Mouse (Mus musculus) telencephalon, adult 2 months (tissue): ENCODE data around the gene Rbms3.

ENCODE experiments used
- DNase-seq: peaks from one replicate; pipeline ENCODE4 v3.0.0-alpha.2; 2011; ENCODE audit warnings: low read depth, low spot score

The Rbms3 gene

DNA sequence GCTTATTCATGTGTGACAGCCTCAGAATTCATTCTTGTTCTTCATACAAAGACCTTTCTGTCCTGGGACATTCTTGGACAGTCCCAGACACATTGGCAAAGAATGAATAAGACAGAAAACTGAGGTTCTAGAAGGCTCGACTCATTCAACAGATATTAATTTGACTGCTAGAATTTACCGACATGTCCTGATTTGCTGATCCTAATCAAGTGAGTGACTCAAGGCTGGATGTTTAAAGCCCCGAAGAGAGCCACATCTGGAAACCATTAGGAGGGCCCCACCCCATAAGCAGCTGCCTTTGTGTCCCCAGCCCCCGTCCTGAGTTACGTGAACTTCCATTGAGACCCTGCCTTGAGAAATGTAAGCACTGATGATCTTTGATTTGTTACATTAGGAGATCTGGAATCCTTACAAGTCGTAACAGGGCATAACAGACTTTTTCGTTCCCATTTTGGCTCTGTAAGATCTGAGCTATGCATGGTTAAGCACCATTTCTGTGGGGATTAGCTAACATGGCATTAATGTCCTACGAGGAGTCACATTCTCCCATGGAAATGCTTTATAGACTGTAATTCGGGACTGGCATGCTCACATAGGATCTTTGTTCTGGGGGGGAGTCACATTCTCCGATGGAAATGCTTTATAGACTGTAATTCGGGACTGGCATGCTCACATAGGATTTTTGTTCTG is 726.3 kb downstream of the Rbms3 start:
- no peak for DNase-seq

DNA sequence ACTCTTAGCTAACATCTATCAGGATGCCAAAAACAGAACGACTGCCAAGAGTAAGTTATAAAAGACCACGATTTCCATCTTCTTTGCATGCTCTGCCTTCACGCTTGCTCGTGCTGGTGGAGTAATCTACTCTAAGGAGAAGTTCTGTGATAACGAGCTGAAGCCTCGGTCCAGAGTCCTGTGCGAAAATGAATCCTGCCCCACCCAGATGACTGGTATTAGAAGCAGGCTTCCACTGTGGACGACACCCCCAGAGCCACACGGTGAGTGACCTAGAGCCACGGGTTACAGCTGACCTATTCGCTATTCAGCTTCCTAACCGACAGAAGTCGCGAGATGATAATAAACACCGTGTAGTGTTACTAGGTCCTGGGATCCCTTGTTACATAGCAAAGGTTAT is 730.3 kb downstream of the Rbms3 start:
- DNase-seq, result no peak

GRCm38 (mm10) chr9:116886973-116887680 is 742.6 kb downstream of the Rbms3 start:
- DNase-seq, result no peak

DNA sequence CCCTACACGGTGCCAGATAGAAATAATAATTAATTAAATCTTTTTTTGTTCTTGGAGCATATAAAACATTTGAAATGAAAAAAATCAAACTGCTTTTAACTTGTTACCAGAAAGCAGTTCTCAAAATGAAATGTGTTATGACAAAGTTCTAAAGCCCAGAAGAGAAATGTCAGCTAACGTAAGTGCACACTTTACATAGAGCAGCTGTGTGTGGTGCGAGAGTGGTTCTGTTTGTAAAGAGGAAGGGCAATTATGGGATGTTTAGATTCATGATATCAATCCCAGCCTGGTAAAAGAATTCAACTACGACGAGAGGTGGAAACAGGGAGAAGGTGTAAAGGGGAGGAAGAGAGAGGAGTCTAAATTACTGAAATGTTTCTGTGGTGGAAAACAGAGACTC is 744.1 kb downstream of the Rbms3 start:
- DNase-seq, result no peak

GRCm38 (mm10) chr9:116880503-116880902 is 749.2 kb downstream of the Rbms3 start:
- no peak for DNase-seq

- no peak for DNase-seq
Observed at GRCm38 (mm10) chr9:116879600-116880457, 749.9 kb downstream of the Rbms3 start.

- DNase-seq, result no peak
Observed at GRCm38 (mm10) chr9:116876786-116877185, 752.9 kb downstream of the Rbms3 start.

DNA sequence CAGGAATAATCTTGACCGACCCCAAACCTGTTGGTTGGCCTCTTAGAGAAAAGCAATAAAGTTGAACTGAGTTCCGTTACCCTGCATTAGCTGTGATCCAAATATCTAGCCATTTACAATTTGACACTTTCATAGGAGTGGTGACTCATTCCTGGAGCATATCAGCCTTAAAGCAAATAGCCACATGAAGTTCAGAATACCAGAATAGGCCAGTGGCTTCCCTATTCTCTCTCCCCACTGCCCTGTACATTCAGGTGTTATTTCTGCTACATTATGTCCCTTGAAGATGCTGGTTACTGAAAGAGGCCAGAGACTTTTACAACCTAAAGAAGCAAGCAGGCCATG is 755.8 kb downstream of the Rbms3 start:
- DNase-seq, result no peak

- DNase-seq, result peak; percentile 63
Observed at GRCm38 (mm10) chr9:116873033-116873975, 756.4 kb downstream of the Rbms3 start.

- DNase-seq, result no peak
Observed at GRCm38 (mm10) chr9:116872346-116872745, 757.4 kb downstream of the Rbms3 start.

- no peak for DNase-seq
Observed at GRCm38 (mm10) chr9:116871576-116871975, 758.1 kb downstream of the Rbms3 start.

GRCm38 (mm10) chr9:116866060-116866459 is 763.7 kb downstream of the Rbms3 start:
- DNase-seq, result no peak

GRCm38 (mm10) chr9:116863626-116864025 is 766.1 kb downstream of the Rbms3 start:
- no peak for DNase-seq

- DNase-seq, result no peak
Observed at GRCm38 (mm10) chr9:116862341-116862740, 767.4 kb downstream of the Rbms3 start.

GRCm38 (mm10) chr9:116857861-116858595 is 771.7 kb downstream of the Rbms3 start:
- DNase-seq, result no peak

DNA sequence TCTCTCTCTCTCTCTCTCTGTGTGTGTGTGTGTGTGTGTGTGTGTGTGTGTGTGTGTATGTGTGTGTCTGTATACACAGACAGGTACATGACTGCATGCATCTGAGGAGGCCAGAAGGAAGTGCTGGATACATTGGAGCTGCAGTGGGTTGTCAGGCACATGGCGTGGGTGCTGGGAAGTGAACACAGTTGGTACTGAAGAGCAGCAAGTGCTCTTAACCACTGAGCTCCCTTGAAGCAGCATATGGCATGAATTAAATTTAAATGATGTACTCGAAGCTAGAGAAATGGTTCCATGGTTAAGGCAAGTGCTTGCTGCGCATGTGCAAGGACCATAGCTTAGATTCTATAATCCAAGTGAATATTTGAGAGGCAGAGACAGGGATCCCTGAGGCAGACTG is 772.6 kb downstream of the Rbms3 start:
- peak; percentile 9 for DNase-seq

- DNase-seq, result no peak
Observed at GRCm38 (mm10) chr9:116855744-116856143, 774.0 kb downstream of the Rbms3 start.

DNA sequence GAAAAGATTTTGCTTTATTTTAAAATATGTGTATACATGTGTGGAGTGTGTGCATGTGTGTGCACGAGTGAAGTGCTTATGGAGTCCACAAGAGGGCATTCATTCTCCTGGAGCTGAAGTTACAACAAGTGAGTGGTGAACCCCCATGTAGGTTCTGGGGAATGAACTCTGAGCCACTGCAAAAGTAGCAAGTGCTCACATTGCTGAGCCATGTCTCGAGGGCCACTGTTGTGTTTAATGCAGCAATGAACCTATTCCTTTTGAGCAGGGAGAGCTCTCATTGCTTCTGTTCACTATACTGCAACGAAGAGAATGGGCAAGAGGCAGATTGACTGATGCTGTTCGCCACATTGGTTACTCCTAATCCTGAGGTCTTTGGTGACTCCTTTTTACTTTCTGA is 780.8 kb downstream of the Rbms3 start:
- no peak for DNase-seq

- no peak for DNase-seq
Observed at GRCm38 (mm10) chr9:116848166-116848565, 781.5 kb downstream of the Rbms3 start.

- no peak for DNase-seq
Observed at GRCm38 (mm10) chr9:116847241-116848135, 782.2 kb downstream of the Rbms3 start.
